Mouse (Mus musculus): ENCODE measurements around the gene Cd200r2. TPM values are rescaled to one million over a fixed set of nuclear protein-coding genes. Genes with fewer than 3 reads are reported as not detected.

The Cd200r2 gene
- total RNA-seq, 2 experiments from 2014 or later, result not detected

Other genes with a start within 250 kb of the Cd200r2 start
- gene Nepro, start 142.8 kb upstream of the Cd200r2 start, total RNA-seq (2021), result 1 to 10 TPM; 5.7 to 5.9 TPM
- 10 to 100 TPM; 23.9 to 25.3 TPM for gene Gtpbp8, start 120.7 kb upstream of the Cd200r2 start, total RNA-seq (2021)
- 1 to 10 TPM in 1 of 2 experiments, under 1 TPM in 1; 0.85 to 1.2 TPM for gene Cd200r1, start 101.4 kb upstream of the Cd200r2 start, total RNA-seq (2021)
- under 1 TPM; 0.21 to 0.28 TPM for gene Cd200r4, start 55.4 kb upstream of the Cd200r2 start, total RNA-seq (2021)
- not detected for gene Cd200r3, start 76.6 kb downstream of the Cd200r2 start, total RNA-seq (2021)
- 1 to 10 TPM; 6.4 to 6.6 TPM for gene Ccdc80, start 226.3 kb downstream of the Cd200r2 start, total RNA-seq (2021)